Mouse (Mus musculus) bone marrow macrophage, adult 2 months (primary cell): ENCODE measurements around the gene Hivep3.

ENCODE experiments used
- CTCF ChIP-seq: IDR thresholded peaks from 2 replicates; pipeline ENCODE4 v1.5.1; 2012; ENCODE audit warnings: low read depth, mild to moderate bottlenecking, low read length, moderate library complexity
- POLR2A ChIP-seq: IDR thresholded peaks from 2 replicates; pipeline ENCODE4 v1.6.1; 2012; ENCODE audit warnings: mild to moderate bottlenecking, low read depth, low read length, borderline replicate concordance

GRCm38 (mm10) chr4:120091997-120092783 is 358.6 kb downstream of the Hivep3 start:
- no peak for TF ChIP-seq CTCF
- no peak for TF ChIP-seq POLR2A
